Mouse (Mus musculus): ENCODE results near the gene Lmod2.

GRCm38 (mm10) chr6:24651538-24651937 lies 54.0 kb downstream of the Lmod2 start:
- no peak for TF ChIP-seq EP300 (IDR thresholded peaks at IDR 0.05; ENCODE audit: low read depth)
- no peak for TF ChIP-seq CTCF (IDR thresholded peaks at IDR 0.05; ENCODE audit: low read depth)

Data from liver, embryonic 14.5 days (tissue).